Mouse (Mus musculus): ENCODE measurements around the gene Stoml1. TPM values are rescaled to one million over a fixed set of nuclear protein-coding genes. Genes with fewer than 3 reads are reported as not detected.

Gene Stoml1
- total RNA-seq (2021): 10 to 100 TPM; 10.2 to 10.4 TPM

GRCm38 (mm10) chr9:58253033-58253804 is at the start of gene Stoml1:
Gene Stoml1, plus strand, starts transcription at chr9:58253164.
- intact Hi-C loops (cut with DNase I): loop anchor here (10.0 kb wide), 1 partner anchor 488 kb away; the partner anchor contains the start of gene Clk3
- peak; percentile 92 to 97 for DNase-seq

GRCm38 (mm10) chr9:58203516-58204447 is 49.2 kb upstream of the Stoml1 start, which contains the start of the genes Islr and Islr2:
Gene Islr, minus strand, starts transcription at chr9:58204306.
Gene Islr2, minus strand, starts transcription at chr9:58204319.
- peak; percentile 69 to 77 for DNase-seq
- intact Hi-C loops (cut with DNase I): loop anchor here (1.0 to 10.0 kb wide), 2 partner anchors 165 to 269 kb away; no protein-coding TSS in a partner anchor

GRCm38 (mm10) chr9:58204448-58205000 is 48.4 kb upstream of the Stoml1 start:
- intact Hi-C loops (cut with DNase I): loop anchor here (1.0 to 10.0 kb wide), 2 partner anchors 166 to 270 kb away; no protein-coding TSS in a partner anchor
- peak; percentile 95 to 97 for DNase-seq

GRCm38 (mm10) chr9:58206013-58206412 is 47.0 kb upstream of the Stoml1 start:
- DNase-seq: no peak
- intact Hi-C loops (cut with DNase I): loop anchor here (10.0 kb wide), 1 partner anchor 271 kb away; no protein-coding TSS in a partner anchor

- no peak for DNase-seq
- intact Hi-C loops (cut with DNase I): loop anchor here (10.0 kb wide), 1 partner anchor 275 kb away; no protein-coding TSS in a partner anchor
These were observed 43.3 kb upstream of the Stoml1 start for GRCm38 (mm10) chr9:58209462-58210303.

- intact Hi-C loops (cut with DNase I): no loop called here
- no peak for DNase-seq
These were observed 42.7 kb upstream of the Stoml1 start for GRCm38 (mm10) chr9:58210304-58210627.

GRCm38 (mm10) chr9:58213377-58213776 is 39.6 kb upstream of the Stoml1 start:
- intact Hi-C loops (cut with DNase I): no loop called here
- DNase-seq: no peak

- intact Hi-C loops (cut with DNase I): no loop called here
- DNase-seq: no peak
These were observed 39.1 kb upstream of the Stoml1 start for GRCm38 (mm10) chr9:58213865-58214264.

GRCm38 (mm10) chr9:58214519-58215180 is 38.3 kb upstream of the Stoml1 start:
- intact Hi-C loops (cut with DNase I): no loop called here
- no peak for DNase-seq

- DNase-seq: no peak
- intact Hi-C loops (cut with DNase I): no loop called here
These were observed 36.6 kb upstream of the Stoml1 start for GRCm38 (mm10) chr9:58216402-58216801.

GRCm38 (mm10) chr9:58218539-58218938 is 34.4 kb upstream of the Stoml1 start:
- DNase-seq: no peak
- intact Hi-C loops (cut with DNase I): no loop called here

- intact Hi-C loops (cut with DNase I): no loop called here
These were observed 32.6 kb upstream of the Stoml1 start for GRCm38 (mm10) chr9:58220218-58220903.

GRCm38 (mm10) chr9:58224356-58224755 is 28.6 kb upstream of the Stoml1 start:
- intact Hi-C loops (cut with DNase I): no loop called here
- DNase-seq: no peak

More at GRCm38 (mm10) chr9:58220218-58220903, 32.6 kb upstream of the Stoml1 start:
- peak in 1 of 2 experiments; percentile 41 for DNase-seq

GRCm38 (mm10) chr9:58225915-58226913 is 26.8 kb upstream of the Stoml1 start:
- intact Hi-C loops (cut with DNase I): loop anchor here (1.0 to 2.0 kb wide), 2 partner anchors 42 to 55 kb away; no protein-coding TSS in a partner anchor
- DNase-seq: peak; percentile 63 to 64

GRCm38 (mm10) chr9:58228777-58229466 is 24.0 kb upstream of the Stoml1 start:
- no peak for DNase-seq
- intact Hi-C loops (cut with DNase I): no loop called here

- DNase-seq: no peak
- intact Hi-C loops (cut with DNase I): no loop called here
These were observed 21.2 kb upstream of the Stoml1 start for GRCm38 (mm10) chr9:58231746-58232145.

GRCm38 (mm10) chr9:58232374-58232773 is 20.6 kb upstream of the Stoml1 start:
- DNase-seq: no peak

More at GRCm38 (mm10) chr9:58232374-58232773, 20.6 kb upstream of the Stoml1 start:
- intact Hi-C loops (cut with DNase I): no loop called here

All from heart, postnatal 36 days (tissue).